Mouse (Mus musculus) G1E (cell line): ENCODE data around the gene St6galnac3.

Experiments used
- CTCF ChIP-seq: IDR thresholded peaks from 2 replicates; pipeline ENCODE4 v1.5.1; 2012; ENCODE audit warnings: low read depth, low read length, inconsistent platforms, mixed read lengths
- GATA1 ChIP-seq: IDR thresholded peaks from 2 replicates; pipeline ENCODE4 v1.6.1; 2012; ENCODE audit warnings: borderline replicate concordance, low read length, inconsistent platforms, mixed read lengths

DNA sequence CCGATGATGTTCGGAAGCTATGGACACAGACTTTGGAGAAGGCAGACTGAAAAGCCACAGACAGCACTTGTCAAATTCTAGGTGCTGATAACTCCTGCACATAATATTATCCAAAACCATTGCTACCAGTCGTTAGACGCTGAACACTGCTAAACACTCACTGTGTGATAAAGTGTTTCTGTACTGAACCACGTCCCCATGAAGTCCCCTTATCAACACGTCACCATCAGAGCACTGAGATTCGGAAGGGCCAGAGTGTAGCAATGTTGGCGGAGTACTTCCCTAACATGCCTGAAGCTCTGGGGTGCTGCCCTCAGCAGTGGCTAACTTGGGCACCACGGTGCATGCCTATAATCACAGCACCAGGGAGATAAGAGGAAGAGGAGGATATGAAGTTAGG, 43.3 kb downstream of the St6galnac3 start:
- no peak for TF ChIP-seq GATA1
- no peak for TF ChIP-seq CTCF
